Mouse (Mus musculus) stomach, embryonic 16.5 days (tissue): ENCODE results near the gene Camkmt. TPM values are rescaled to one million over a fixed set of nuclear protein-coding genes. Genes with fewer than 3 reads are reported as not detected.

ENCODE experiments used
- ATAC-seq: fragments of 200-750 bp; cut with Nextera tagmentation; 2 replicates; pipeline ENCODE4 v1.8.0; 2017; ENCODE audit warnings: moderate number of reproducible peaks, moderate TSS enrichment; ENCODE audit not compliant: insufficient read depth, low FRiP score
- H3K27ac ChIP-seq: fragments of 300-500 bp; sonication (generic); 2 replicates; pipeline ENCODE4 v1.5.1; 2014; ENCODE audit warnings: low read length
- H3K27me3 ChIP-seq: fragments of 300-500 bp; sonication (generic); 2 replicates; pipeline ENCODE4 v1.6.1; 2014; ENCODE audit warnings: low read length, control low read depth, mixed read lengths; ENCODE audit not compliant: control insufficient read depth, insufficient read depth
- H3K36me3 ChIP-seq: fragments of 300-500 bp; sonication (generic); 2 replicates; pipeline ENCODE4 v1.6.1; 2014; ENCODE audit warnings: low read length; ENCODE audit not compliant: control insufficient read depth, insufficient read depth
- H3K4me1 ChIP-seq: fragments of 300-500 bp; sonication (generic); 2 replicates; pipeline ENCODE4 v1.6.1; 2014; ENCODE audit warnings: low read length, control low read depth, mixed read lengths; ENCODE audit not compliant: control insufficient read depth, insufficient read depth
- H3K4me2 ChIP-seq: fragments of 300-500 bp; sonication (generic); 2 replicates; pipeline ENCODE4 v1.6.1; 2014; ENCODE audit warnings: low read depth, low read length, mixed read lengths
- H3K4me3 ChIP-seq: fragments of 300-500 bp; sonication (generic); replicated peaks from 2 replicates; pipeline ENCODE4 v1.5.1; 2014; ENCODE audit warnings: mild to moderate bottlenecking, low read length
- H3K9ac ChIP-seq: fragments of 300-500 bp; sonication (generic); 2 replicates; pipeline ENCODE4 v1.6.1; 2014; ENCODE audit warnings: low read length
- H3K9me3 ChIP-seq: fragments of 300-500 bp; sonication (generic); replicated peaks from 2 replicates; pipeline ENCODE4 v1.6.1; 2016; ENCODE audit warnings: low read length, control low read depth; ENCODE audit not compliant: control insufficient read depth
- WGBS: fragments of 180-500 bp; shearing (Covaris S2); extraction: QIAGEN DNeasy Blood & Tissue Kit; methylation state at CpG from one replicate; pipeline ENCODE4 v1.1.7; 2014; 5-methylcytosine and 5-hydroxymethylcytosine counted together
- polyA plus RNA-seq: library from polyadenylated mRNA; unstranded; fragments of >200 nt; fragmentation: Nextera tagmentation; extraction: Ambion mirVana; gene quantifications from 2 replicates; pipeline ENCODE4 v1.2.1, GENCODE M21; 2015

Gene Camkmt
- polyA plus RNA-seq, 1 experiment from 2014 or later, result 13.7 TPM

DNA sequence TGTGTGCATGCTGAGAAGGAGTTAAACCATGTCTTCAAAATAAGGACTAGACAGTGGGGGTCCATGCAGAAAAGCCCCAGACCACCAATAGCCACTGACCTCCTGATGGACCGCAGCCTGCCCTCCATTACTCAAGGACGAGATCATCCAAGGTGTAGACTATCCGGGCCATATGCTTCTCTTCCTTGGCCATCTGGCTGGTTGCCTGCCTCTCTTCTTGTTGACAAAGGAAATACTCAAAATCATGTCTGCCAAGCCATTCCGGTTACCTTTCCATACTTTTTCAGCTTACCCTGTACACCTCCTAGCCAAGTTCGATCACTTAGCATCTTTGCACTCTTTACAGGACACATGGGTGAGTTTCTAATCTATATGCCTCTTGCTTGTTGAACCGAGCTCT, 256.3 kb downstream of the Camkmt start:
- Histone ChIP-seq H3K9me3 (no peaks in the 10 kb centered on the region), H3K9ac (no peak overlapping the region), H3K4me3 (no peak overlapping the region), H3K4me2 (no peak overlapping the region), H3K27me3 (no peaks in the 10 kb centered on the region), H3K36me3 (no peaks in the 10 kb centered on the region), H3K4me1 (no peaks in the 10 kb centered on the region), H3K27ac (no peak overlapping the region)
- WGBS, result 84% methylated on average over 6 of the region's 6 CpGs
- ATAC-seq, result no peak

DNA sequence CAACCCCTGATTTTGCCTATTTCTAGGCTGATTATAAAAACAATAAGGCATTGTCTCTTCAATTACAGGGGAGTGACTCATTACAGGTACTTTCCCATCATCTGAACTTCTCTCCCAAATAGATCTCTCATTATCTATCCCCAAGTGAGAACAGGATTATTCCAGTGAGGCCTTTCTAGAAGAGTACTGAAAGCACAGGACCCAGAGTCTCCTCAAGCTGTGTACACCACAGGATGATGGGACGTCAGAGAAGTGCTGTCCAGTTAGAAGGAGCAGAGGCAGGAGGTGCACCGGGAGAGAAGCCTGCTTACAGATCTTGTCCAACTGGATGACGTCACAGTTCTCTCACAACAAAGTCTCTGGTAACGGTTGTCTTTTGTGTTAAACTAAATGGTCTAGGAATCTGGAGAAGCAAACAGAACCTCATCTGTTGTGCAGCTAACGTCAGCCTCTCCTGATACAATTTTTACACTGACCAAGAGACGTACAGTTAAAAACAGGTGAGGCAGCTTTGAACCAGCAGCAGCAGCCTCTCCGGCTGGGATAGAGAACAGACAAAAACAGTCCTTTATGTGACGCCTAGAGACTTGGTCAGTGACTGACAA, 259.1 kb downstream of the Camkmt start:
- no peak for ATAC-seq
- H3K27ac ChIP-seq, result no peak overlapping the region
- H3K9ac ChIP-seq, result no peak overlapping the region
- H3K4me3 ChIP-seq, result no peak overlapping the region
- no peaks in the 10 kb centered on the region for H3K9me3 ChIP-seq
- H3K27me3 ChIP-seq, result no peaks in the 10 kb centered on the region
- H3K4me2 ChIP-seq, result no peak overlapping the region
- H3K36me3 ChIP-seq, result no peaks in the 10 kb centered on the region
- WGBS, result 53% methylated on average over 8 of the region's 8 CpGs
- H3K4me1 ChIP-seq, result no peaks in the 10 kb centered on the region

DNA sequence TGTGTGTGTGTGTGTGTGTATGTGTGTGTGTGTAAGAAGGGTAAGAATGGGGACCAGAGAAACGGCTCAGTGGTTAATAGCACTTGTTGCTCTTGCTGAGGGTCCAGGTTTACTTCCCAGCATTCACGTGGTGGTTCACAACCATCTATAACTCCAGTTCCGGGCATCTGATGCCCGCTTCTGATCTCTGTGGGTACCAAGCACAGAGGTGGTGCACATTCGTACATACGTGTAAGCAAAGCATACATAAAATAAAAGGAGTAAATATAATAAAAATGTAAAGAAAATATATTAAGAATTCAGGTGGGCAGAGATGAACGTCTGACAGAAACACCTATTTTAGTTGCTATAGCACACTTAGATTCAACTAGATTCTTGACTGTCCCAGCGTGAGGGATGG, 260.9 kb downstream of the Camkmt start:
- WGBS, result 88% methylated on average over 8 of the region's 8 CpGs
- Histone ChIP-seq H3K9ac (no peak overlapping the region), H3K36me3 (no peaks in the 10 kb centered on the region), H3K9me3 (no peaks in the 10 kb centered on the region), H3K4me3 (no peak overlapping the region), H3K4me1 (no peaks in the 10 kb centered on the region), H3K27me3 (no peaks in the 10 kb centered on the region), H3K27ac (no peak overlapping the region), H3K4me2 (no peak overlapping the region)
- ATAC-seq, result no peak

DNA sequence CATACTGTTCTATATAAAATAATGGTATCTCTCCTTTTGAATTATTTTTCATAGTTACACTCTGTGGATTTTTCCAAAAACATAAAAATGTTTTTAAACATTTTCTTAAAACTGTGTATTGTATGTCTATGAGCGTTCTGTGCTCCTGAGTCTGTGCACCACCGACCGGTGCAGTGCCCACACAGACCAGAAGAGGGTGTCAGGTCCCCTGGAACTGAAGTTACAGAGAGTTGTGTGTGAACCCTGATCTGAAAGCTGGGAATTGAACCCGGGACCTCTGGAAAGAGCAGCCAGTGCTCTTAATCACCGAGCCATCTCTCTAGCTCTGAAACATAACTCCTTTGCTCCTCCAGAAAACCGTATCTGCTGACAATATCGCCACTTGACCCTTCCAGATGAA, 262.4 kb downstream of the Camkmt start:
- Histone ChIP-seq H3K4me1 (no peaks in the 10 kb centered on the region), H3K4me2 (no peak overlapping the region), H3K4me3 (no peak overlapping the region), H3K36me3 (no peaks in the 10 kb centered on the region), H3K27ac (no peak overlapping the region), H3K9me3 (no peaks in the 10 kb centered on the region), H3K27me3 (no peaks in the 10 kb centered on the region), H3K9ac (no peak overlapping the region)
- WGBS, result 80% methylated on average over 7 of the region's 7 CpGs
- no peak for ATAC-seq

DNA sequence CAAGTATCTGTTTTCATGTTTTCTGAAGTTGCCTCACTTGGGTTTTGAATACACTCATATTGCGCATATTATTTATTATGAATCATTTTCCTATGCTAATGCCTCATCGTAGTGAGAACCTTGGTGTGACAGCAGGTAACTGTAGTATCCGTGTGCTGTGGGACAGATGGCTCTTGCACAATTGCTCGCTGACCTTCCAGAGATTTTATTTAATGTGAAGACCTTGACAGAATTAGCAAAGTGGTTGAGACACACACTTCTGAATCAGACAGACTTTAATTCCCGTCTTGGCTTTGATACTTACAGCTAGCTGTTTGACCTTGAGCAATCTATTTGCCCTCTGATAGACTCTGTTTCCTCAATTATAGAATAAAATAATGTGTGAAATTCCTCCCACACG, 262.8 kb downstream of the Camkmt start:
- Histone ChIP-seq H3K27ac (no peak overlapping the region), H3K4me3 (no peak overlapping the region), H3K9me3 (no peaks in the 10 kb centered on the region), H3K36me3 (no peaks in the 10 kb centered on the region), H3K4me2 (no peak overlapping the region), H3K9ac (no peak overlapping the region), H3K27me3 (no peaks in the 10 kb centered on the region), H3K4me1 (no peaks in the 10 kb centered on the region)
- no peak for ATAC-seq
- WGBS, result 77% methylated on average over 6 of the region's 6 CpGs

DNA sequence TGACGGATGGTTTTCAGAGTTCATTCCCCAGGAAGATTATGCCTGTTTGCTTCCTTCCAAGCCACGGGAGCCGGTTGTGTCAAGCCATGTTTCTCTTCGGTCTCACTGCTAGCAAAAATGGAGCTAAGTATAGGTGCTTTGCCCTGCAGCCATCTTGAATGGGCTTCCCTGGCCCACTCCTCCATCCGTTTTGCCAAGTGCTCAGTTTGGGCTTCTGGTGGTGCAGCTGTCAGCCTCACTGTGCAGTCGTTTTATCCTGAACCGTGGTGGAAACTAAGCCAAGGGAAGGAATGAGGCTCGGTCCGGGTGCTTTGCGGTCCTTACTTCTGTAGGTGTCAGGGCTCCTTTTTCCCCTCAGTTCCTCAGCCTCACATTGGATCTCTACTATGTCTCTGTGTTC, 263.3 kb downstream of the Camkmt start:
- WGBS, result 77% methylated on average over 10 of the region's 10 CpGs
- no peak overlapping the region for H3K4me2 ChIP-seq
- no peak overlapping the region for H3K27ac ChIP-seq
- no peaks in the 10 kb centered on the region for H3K36me3 ChIP-seq
- H3K4me1 ChIP-seq, result no peaks in the 10 kb centered on the region
- no peak overlapping the region for H3K9ac ChIP-seq
- no peaks in the 10 kb centered on the region for H3K9me3 ChIP-seq
- no peaks in the 10 kb centered on the region for H3K27me3 ChIP-seq
- H3K4me3 ChIP-seq, result no peak overlapping the region
- no peak for ATAC-seq

DNA sequence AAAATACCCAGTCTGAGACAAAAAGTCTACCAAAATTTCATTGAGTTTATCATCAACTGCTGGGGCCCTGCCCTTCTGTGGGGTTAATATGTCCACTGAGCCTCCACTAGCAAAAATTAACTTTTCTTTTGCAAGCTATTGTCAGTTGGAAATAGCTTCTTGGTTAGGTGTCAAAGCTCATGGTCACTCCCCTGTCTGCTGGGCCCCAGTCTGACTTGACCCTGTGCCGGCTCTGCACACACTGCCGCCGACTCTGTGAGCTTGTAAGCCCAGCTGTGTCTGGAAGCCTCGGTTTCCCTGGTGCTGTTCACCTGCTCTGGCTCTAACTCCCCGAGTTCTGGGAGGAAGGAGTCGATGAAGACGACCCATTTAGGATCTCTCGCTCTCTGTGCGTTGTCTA, 265.0 kb downstream of the Camkmt start:
- Histone ChIP-seq H3K27me3 (no peaks in the 10 kb centered on the region), H3K9ac (no peak overlapping the region), H3K4me1 (no peaks in the 10 kb centered on the region), H3K4me3 (no peak overlapping the region), H3K36me3 (no peaks in the 10 kb centered on the region), H3K9me3 (no peaks in the 10 kb centered on the region), H3K4me2 (no peak overlapping the region), H3K27ac (no peak overlapping the region)
- 82% methylated on average over 9 of the region's 9 CpGs for WGBS
- ATAC-seq, result no peak

DNA sequence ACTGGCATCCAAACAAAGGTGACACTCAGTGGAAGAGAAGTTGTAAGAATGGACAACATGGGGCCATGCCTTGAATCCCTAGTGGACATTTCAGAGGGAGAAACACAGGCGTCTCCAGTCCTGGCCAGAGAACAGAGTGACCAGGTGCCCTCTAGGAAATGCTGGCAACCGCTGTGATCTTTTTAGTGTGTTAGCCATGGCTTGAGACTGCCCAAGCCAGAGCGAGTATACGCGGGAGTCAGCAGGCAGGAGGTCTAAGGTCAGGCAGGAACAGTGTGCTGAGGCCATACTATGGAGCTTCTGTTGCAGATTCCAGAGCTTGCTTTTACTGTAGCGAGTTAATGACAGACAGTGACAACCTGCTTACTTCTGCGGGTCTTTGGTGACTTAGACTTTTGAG, 270.7 kb downstream of the Camkmt start:
- H3K9me3 ChIP-seq, result no peaks in the 10 kb centered on the region
- WGBS, result 80% methylated on average over 7 of the region's 7 CpGs
- H3K4me1 ChIP-seq, result no peaks in the 10 kb centered on the region
- H3K36me3 ChIP-seq, result no peaks in the 10 kb centered on the region
- no peak overlapping the region for H3K4me3 ChIP-seq
- H3K4me2 ChIP-seq, result no peak overlapping the region
- H3K27ac ChIP-seq, result no peak overlapping the region
- no peak overlapping the region for H3K9ac ChIP-seq
- ATAC-seq, result no peak
- H3K27me3 ChIP-seq, result no peaks in the 10 kb centered on the region

DNA sequence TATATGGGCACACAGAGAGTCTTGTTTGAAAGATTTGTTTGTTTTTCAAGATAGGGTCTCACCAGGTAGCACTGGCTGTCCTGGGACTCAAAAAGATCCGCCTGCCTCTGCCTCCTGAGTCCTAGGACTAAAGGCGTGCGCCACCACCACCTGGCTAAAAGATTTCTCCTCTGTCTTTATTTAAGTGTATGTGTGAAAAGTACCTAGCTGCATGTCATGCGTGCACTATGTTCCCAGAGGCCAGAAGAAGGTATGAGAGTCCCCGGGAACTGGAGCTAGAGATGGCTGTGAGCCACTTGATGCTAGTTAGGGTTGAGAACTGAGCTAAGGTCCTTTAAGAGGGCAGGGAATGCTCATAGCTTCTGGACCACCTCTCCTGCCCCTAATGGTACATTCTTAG, 277.0 kb downstream of the Camkmt start:
- no peak for ATAC-seq
- no peak overlapping the region for H3K27ac ChIP-seq
- H3K4me3 ChIP-seq, result no peak overlapping the region
- WGBS, result 96% methylated on average over 5 of the region's 5 CpGs
- H3K9ac ChIP-seq, result no peak overlapping the region
- no peaks in the 10 kb centered on the region for H3K36me3 ChIP-seq
- H3K4me1 ChIP-seq, result no peaks in the 10 kb centered on the region
- H3K27me3 ChIP-seq, result no peaks in the 10 kb centered on the region
- no peaks in the 10 kb centered on the region for H3K9me3 ChIP-seq
- H3K4me2 ChIP-seq, result no peak overlapping the region

DNA sequence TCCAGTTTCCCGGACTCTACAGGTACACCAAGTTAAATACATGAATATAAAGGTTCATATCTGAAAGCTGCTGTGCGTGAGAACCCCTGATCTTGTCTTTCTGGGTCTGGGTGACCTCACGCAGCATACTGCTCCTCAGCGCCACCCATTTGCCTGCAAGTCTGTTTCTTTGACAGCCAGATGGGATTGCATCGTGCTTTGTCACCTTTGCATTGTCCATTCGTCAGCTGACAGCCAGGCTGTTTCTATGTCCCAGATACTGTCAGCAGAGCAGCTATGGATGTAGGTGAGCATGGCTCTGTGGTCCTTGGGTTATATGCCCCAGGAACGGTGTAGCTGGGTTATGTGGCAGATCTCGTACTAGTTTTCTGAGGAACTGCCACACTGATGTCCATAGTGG, 278.4 kb downstream of the Camkmt start:
- Histone ChIP-seq H3K9me3 (no peaks in the 10 kb centered on the region), H3K27me3 (no peaks in the 10 kb centered on the region), H3K4me3 (no peak overlapping the region), H3K27ac (no peak overlapping the region), H3K9ac (no peak overlapping the region), H3K36me3 (no peaks in the 10 kb centered on the region), H3K4me1 (no peaks in the 10 kb centered on the region), H3K4me2 (no peak overlapping the region)
- WGBS, result 72% methylated on average over 8 of the region's 8 CpGs
- ATAC-seq, result no peak
